ENCODE assay signal across 9 mouse cellular contexts in genomic region chr10:60212589-60213379, GRCm38 (mm10). TPM values are rescaled to one million over a fixed set of nuclear protein-coding genes. Genes with fewer than 3 reads are reported as not detected.
DNase-seq lines count a peak whose midpoint lies in the region; TF ChIP-seq lines count a peak whose summit lies in the region.
"Had no signal": no experiment of that assay in that cellular context is flagged by ENCODE, and none has a peak within 500 bp of the region (broad histone marks: within the 10 kb centered on the region; RNA-seq: fewer than 3 reads in every experiment).

No protein-coding gene starts in this region.

- no peak for DNase-seq in lung, adult 2 months
- DNase-seq in lung, postnatal 25 days (ENCODE audit: low spot score), result no peak
- peak; percentile 74 for DNase-seq in brain, embryonic 14.5 days (ENCODE audit: low read depth)
- peak; percentile 31 for DNase-seq in heart, postnatal 25 days (ENCODE audit: low spot score)
- DNase-seq in lung, postnatal 14 days, result peak; percentile 41
- DNase-seq in adrenal gland, adult 8-10 months, result no peak
- DNase-seq in thymus, adult 18-20 months, result no peak
- DNase-seq in adipocyte (ENCODE audit: low spot score), result no peak
- DNase-seq: thymus, postnatal 4 days had no signal

- no peaks in the 10 kb centered on the region; the same call in none of the 2 replicates for H3K4me1 ChIP-seq in lung, adult 2 months (ENCODE audit: control insufficient read depth, insufficient read depth, low read length)

- 42% methylated on average over 11 of the region's 11 CpGs for WGBS in lung, adult 2 months

- intact Hi-C loops in heart, postnatal 25 days (cut with DNase I), result no loop called here

- no peak for TF ChIP-seq CTCF in lung, adult 2 months (IDR thresholded peaks at IDR 0.05; ENCODE audit: insufficient read depth, low read length)
- no peak for TF ChIP-seq CTCF in brain, embryonic 14.5 days (IDR thresholded peaks at IDR 0.05; ENCODE audit: borderline replicate concordance, extremely low read depth, insufficient read depth, insufficient read length)

- peak overlapping the region; percentile 6 for H3K4me3 ChIP-seq in lung, adult 2 months (replicated peaks; ENCODE audit: extremely low read depth, low read depth, low read length)

- no peak for TF ChIP-seq POLR2A in lung, adult 2 months (IDR thresholded peaks at IDR 0.05; ENCODE audit: borderline replicate concordance, extremely low read depth, low read depth, low read length)
- TF ChIP-seq POLR2A in brain, embryonic 14.5 days (IDR thresholded peaks at IDR 0.05; ENCODE audit: borderline replicate concordance, extremely low read depth, insufficient read depth, insufficient read length, poor library complexity, severe bottlenecking), result no peak

RNA-seq across cellular contexts. Expression of gene Chst3, which starts 6.3 kb away (rescaled TPM):
- 21.7 and 23.9 TPM in 2 replicates for polyA plus RNA-seq in lung, adult 2 months (2012; rRNA removed)
- 3.1 and 4.6 TPM in 2 replicates for polyA plus RNA-seq in brain, embryonic 14.5 days (2012; rRNA removed)
- under 1 TPM; 0.84 to 0.99 TPM for total RNA-seq in heart, postnatal 25 days (2021)
- under 1 TPM; 0.70 to 1.00 (median 0.91) TPM for total RNA-seq in adrenal gland, adult 8-10 months (2022)

Comparison
In these comparisons a context has a peak if more than half of its experiments do, and no peak if none do; other contexts are left out.
1. DNase-seq: peak in brain, embryonic 14.5 days (single experiment), heart, postnatal 25 days (single experiment) and lung, postnatal 14 days (single experiment); none in lung, adult 2 months (single experiment), lung, postnatal 25 days (single experiment), adrenal gland, adult 8-10 months (single experiment), thymus, adult 18-20 months (0 of 2) and adipocyte (single experiment).